ENCODE assay signal across 20 mouse cellular contexts in genomic region chr5:140064521-140064920, GRCm38 (mm10).
DNase-seq lines count a peak whose midpoint lies in the region; ATAC-seq and TF ChIP-seq lines count a peak whose summit lies in the region.
"Had no signal": no experiment of that assay in that cellular context is flagged by ENCODE, and none has a peak within 500 bp of the region (broad histone marks: within the 10 kb centered on the region; RNA-seq: fewer than 3 reads in every experiment).

No protein-coding gene starts in this region.

- peak overlapping the region; percentile 14; the same call in 1 of the 2 replicates for H3K27ac ChIP-seq in embryonic fibroblast, embryonic 13.5 days (ENCODE audit: insufficient read depth, low read length)
- H3K27ac ChIP-seq: embryonic facial prominence, embryonic 13.5 days; embryonic facial prominence, embryonic 15.5 days; forebrain, embryonic 10.5 days; forebrain, embryonic 12.5 days had no signal

- H3K4me1 ChIP-seq in embryonic fibroblast, embryonic 13.5 days (ENCODE audit: control insufficient read depth, insufficient read depth, low read length) = peaks cover 8% of the 10 kb centered on the region

- DNase-seq in 3134 (ENCODE audit: extremely low read depth, insufficient read length, low spot score) (peak; percentile 52), 3T3-L1 (ENCODE audit: low read depth, low spot score) (peak; percentile 65)
- no peak for DNase-seq in cerebellum, adult 9-10 months
- DNase-seq in right cerebral cortex, postnatal 10 days (ENCODE audit: low spot score in 2 of 2) = no peak
- DNase-seq: adrenal gland, adult 8-10 months; cerebellum, adult 11-12 months; cerebellum, adult 2 months; cerebellum, adult 9-11 months; cerebellum, postnatal 14 days; cerebellum, postnatal 36 days; embryo, embryonic 11 days had no signal

- no peak for TF ChIP-seq POLR2A in embryonic fibroblast, embryonic 13.5 days (IDR thresholded peaks at IDR 0.05; ENCODE audit: low read depth, low read length)

- TF ChIP-seq CTCF in embryonic fibroblast, embryonic 13.5 days (IDR thresholded peaks at IDR 0.05; ENCODE audit: borderline replicate concordance, insufficient read depth, low read length) = no peak

- H3K4me3 ChIP-seq in embryonic fibroblast, embryonic 13.5 days (ENCODE audit: insufficient read depth, low read length) = no peak overlapping the region
- H3K4me3 ChIP-seq: embryonic facial prominence, embryonic 13.5 days; embryonic facial prominence, embryonic 15.5 days; forebrain, embryonic 10.5 days; forebrain, embryonic 12.5 days had no signal

- ATAC-seq in megakaryocyte-erythroid progenitor cell, adult 5-6 weeks (replicated peaks; ENCODE audit: low FRiP score, low TSS enrichment, poor library complexity, severe bottlenecking) = no peak
- ATAC-seq: activated CD4-positive, CD25-positive, alpha-beta regulatory T cell, adult 4 months; forebrain, embryonic 14.5 days; forebrain, embryonic 16.5 days had no signal

Comparison
In these comparisons a context has a peak if more than half of its experiments do, and no peak if none do; other contexts are left out.
1. DNase-seq: peak in 3134 (single experiment) and 3T3-L1 (single experiment); none in cerebellum, adult 9-10 months (single experiment) and right cerebral cortex, postnatal 10 days (0 of 2).